Mouse (Mus musculus) liver, embryonic 14.5 days (tissue): ENCODE data around the gene Il6st. TPM values are rescaled to one million over a fixed set of nuclear protein-coding genes. Genes with fewer than 3 reads are reported as not detected.
A peak's percentile ranks its signal among the peaks of the same experiment; 100 is the strongest.

Source experiments
- ATAC-seq: fragments of 200-750 bp; cut with Nextera tagmentation; 2 replicates; pipeline ENCODE4 v1.8.0; 2017; ENCODE audit warnings: moderate number of reproducible peaks, mild to moderate bottlenecking, moderate library complexity; ENCODE audit not compliant: insufficient read depth
- DNase-seq, 3 experiments: peaks; one replicate each; pipeline ENCODE4 v3.0.0-alpha.2; 2012 to 2013; ENCODE audit warnings: low read depth in 3 of 3, low spot score in 3 of 3
- H3K27ac ChIP-seq: fragments of 300-500 bp; sonication (generic); 2 replicates; pipeline ENCODE4 v1.5.1; 2014; ENCODE audit warnings: moderate library complexity, mild to moderate bottlenecking, control low read depth, inconsistent platforms
- H3K27me3 ChIP-seq: fragments of 300-500 bp; sonication (generic); 2 replicates; pipeline ENCODE4 v1.6.1; 2014; ENCODE audit warnings: mild to moderate bottlenecking, low read length, moderate library complexity; ENCODE audit not compliant: control insufficient read depth, insufficient read depth
- H3K36me3 ChIP-seq: fragments of 300-500 bp; sonication (generic); replicated peaks from 2 replicates; pipeline ENCODE4 v1.6.1; 2014; ENCODE audit warnings: low read depth; ENCODE audit not compliant: control insufficient read depth, insufficient read depth
- H3K4me1 ChIP-seq, 2 experiments: fragments of 200-500 bp in 1 of 2; fragments of 300-500 bp in 1 of 2; sonication (generic) in 1 of 2; replicated peaks; 2 replicates each; pipeline ENCODE4 v1.6.1; 2012 to 2014; ENCODE audit warnings: antibody characterized with exemption in 1 of 2, inconsistent platforms in 1 of 2, low read length in 1 of 2; ENCODE audit not compliant: control insufficient read depth in 2 of 2, insufficient read depth in 2 of 2
- H3K4me2 ChIP-seq: fragments of 300-500 bp; sonication (generic); 2 replicates; pipeline ENCODE4 v1.6.1; 2014; ENCODE audit warnings: low read depth, mild to moderate bottlenecking, control low read depth, moderate library complexity
- H3K4me3 ChIP-seq, 2 experiments: fragments of 200-500 bp in 1 of 2; fragments of 300-500 bp in 1 of 2; sonication (generic) in 1 of 2; 2 replicates each; pipeline ENCODE4 v1.5.1; 2012 to 2014; ENCODE audit warnings: low read depth in 2 of 2, low read length in 2 of 2, mild to moderate bottlenecking in 2 of 2, control low read depth in 1 of 2, inconsistent platforms in 1 of 2, moderate library complexity in 1 of 2; ENCODE audit not compliant: insufficient read depth in 1 of 2
- H3K9ac ChIP-seq: fragments of 300-500 bp; sonication (generic); replicated peaks from 2 replicates; pipeline ENCODE4 v1.6.1; 2014; ENCODE audit warnings: mild to moderate bottlenecking, control low read depth, moderate library complexity
- H3K9me3 ChIP-seq: fragments of 300-500 bp; sonication (generic); 2 replicates; pipeline ENCODE4 v1.6.1; 2016; ENCODE audit warnings: low read length, mixed read lengths; ENCODE audit not compliant: control insufficient read depth
- CTCF ChIP-seq: IDR thresholded peaks from 2 replicates; pipeline ENCODE4 v1.5.1; 2016; ENCODE audit warnings: antibody characterized with exemption, low read depth, control low read depth
- EP300 ChIP-seq: IDR thresholded peaks from 2 replicates; pipeline ENCODE4 v1.6.1; 2016; ENCODE audit warnings: antibody characterized with exemption, low read depth
- WGBS: fragments of 180-500 bp; shearing (Covaris S2); extraction: QIAGEN DNeasy Blood & Tissue Kit; methylation state at CpG from one replicate; pipeline ENCODE4 v1.1.7; 2014; ENCODE audit not compliant: insufficient replicate concordance; 5-methylcytosine and 5-hydroxymethylcytosine counted together
- polyA plus RNA-seq, 2 experiments: library from polyadenylated mRNA; depleted of rRNA in 1 of 2; stranded (reverse) in 1 of 2; unstranded in 1 of 2; fragments of >200 nt; fragmentation: Nextera tagmentation in 1 of 2; extraction: Ambion mirVana in 1 of 2; gene quantifications; 2 replicates each; pipeline versions ENCODE4 v1.2.1 to v1.2.3; 2012 to 2014

Il6st gene
- polyA plus RNA-seq, 2 experiments, result 2.4 to 3.7 TPM

- WGBS, result 25% methylated on average over 3 of the region's 3 CpGs
- peak; percentile 86 for TF ChIP-seq CTCF
- no peak for TF ChIP-seq EP300
- no peak overlapping the region for H3K4me3 ChIP-seq
- H3K36me3 ChIP-seq, result no peaks in the 10 kb centered on the region
- DNase-seq (peak; percentile 10 to 17 (median 15)), ATAC-seq (peak; percentile 18; the same call in 1 of the 2 replicates)
- no peak overlapping the region for H3K4me2 ChIP-seq
- H3K27me3 ChIP-seq, result no peaks in the 10 kb centered on the region
- H3K4me1 ChIP-seq, result no peaks in the 10 kb centered on the region
- no peaks in the 10 kb centered on the region for H3K9me3 ChIP-seq
- H3K9ac ChIP-seq, result no peak overlapping the region
- H3K27ac ChIP-seq, result no peak overlapping the region
These were observed 66.0 kb downstream of the Il6st start for GRCm38 (mm10) chr13:112529893-112530292.

GRCm38 (mm10) chr13:112532235-112532634, 68.4 kb downstream of the Il6st start:
- Histone ChIP-seq H3K4me1 (no peaks in the 10 kb centered on the region), H3K36me3 (no peaks in the 10 kb centered on the region), H3K27ac (no peak overlapping the region), H3K9ac (no peak overlapping the region), H3K27me3 (no peaks in the 10 kb centered on the region), H3K4me2 (no peak overlapping the region), H3K4me3 (no peak overlapping the region), H3K9me3 (no peaks in the 10 kb centered on the region)
- no peak for ATAC-seq
- no peak for DNase-seq
- TF ChIP-seq EP300, result no peak
- 57% methylated on average over 6 of the region's 6 CpGs for WGBS

DNA sequence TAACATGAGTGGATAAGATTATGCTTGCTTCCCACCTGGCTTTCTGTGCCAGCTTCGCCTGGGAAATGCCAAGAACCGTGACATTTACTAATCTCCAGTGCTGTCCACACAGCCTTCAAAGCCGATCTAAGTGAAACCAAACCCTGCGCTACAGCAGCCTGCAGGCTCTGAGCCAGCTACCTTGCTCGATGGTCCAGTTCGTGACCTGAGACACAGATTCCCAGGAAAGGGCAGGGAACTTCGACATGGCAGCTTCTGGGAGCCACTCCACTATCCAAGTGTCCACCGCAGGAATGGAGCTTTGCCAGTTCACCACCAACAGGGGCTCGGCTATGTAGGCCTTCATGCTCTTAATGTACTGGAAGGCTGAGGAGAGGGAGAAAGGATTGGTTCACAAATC, 69.7 kb downstream of the Il6st start:
- no peak for DNase-seq
- no peak for ATAC-seq
- Histone ChIP-seq H3K36me3 (no peaks in the 10 kb centered on the region), H3K4me2 (no peak overlapping the region), H3K27ac (no peak overlapping the region), H3K27me3 (no peaks in the 10 kb centered on the region), H3K4me3 (no peak overlapping the region), H3K9me3 (no peaks in the 10 kb centered on the region), H3K9ac (no peak overlapping the region), H3K4me1 (no peaks in the 10 kb centered on the region)
- WGBS, result 70% methylated on average over 9 of the region's 9 CpGs
- TF ChIP-seq EP300 (no peak), CTCF (no peak)

- no peak for ATAC-seq
- no peak overlapping the region for H3K9ac ChIP-seq
- no peak overlapping the region for H3K4me2 ChIP-seq
- peaks cover 4 to 9% of the 10 kb centered on the region in 2 experiments; a peak in 3 of 4 replicates for H3K4me1 ChIP-seq
- H3K27me3 ChIP-seq, result no peaks in the 10 kb centered on the region
- no peak overlapping the region for H3K4me3 ChIP-seq
- TF ChIP-seq EP300, result no peak
- no peak for TF ChIP-seq CTCF
- no peaks in the 10 kb centered on the region for H3K9me3 ChIP-seq
- no peak overlapping the region for H3K27ac ChIP-seq
- no peak for DNase-seq
- WGBS, result 46% methylated on average over 4 of the region's 4 CpGs
- H3K36me3 ChIP-seq, result no peaks in the 10 kb centered on the region
These were observed 72.7 kb downstream of the Il6st start for GRCm38 (mm10) chr13:112536611-112537010.

- H3K9ac ChIP-seq, result no peak overlapping the region
- no peak overlapping the region for H3K4me3 ChIP-seq
- no peaks in the 10 kb centered on the region for H3K36me3 ChIP-seq
- no peaks in the 10 kb centered on the region for H3K9me3 ChIP-seq
- TF ChIP-seq EP300 (peak; percentile 41; the same call in 1 of the 2 replicates), CTCF (no peak)
- ATAC-seq, result no peak
- WGBS, result 43% methylated on average over 7 of the region's 7 CpGs
- peaks cover 4 to 9% of the 10 kb centered on the region in 2 experiments; a peak in 3 of 4 replicates for H3K4me1 ChIP-seq
- H3K27me3 ChIP-seq, result no peaks in the 10 kb centered on the region
- no peak overlapping the region for H3K4me2 ChIP-seq
- DNase-seq, result no peak
- H3K27ac ChIP-seq, result no peak overlapping the region
These were observed 73.2 kb downstream of the Il6st start for GRCm38 (mm10) chr13:112537065-112537464.
